Mouse (Mus musculus): ENCODE data around the gene Glcci1.
"Not testable (repeated sequence)": the region's sequence is repeated elsewhere in the genome, so short reads cannot be mapped to it uniquely, and the experiment has no call there.

The Glcci1 gene

GRCm38 (mm10) chr6:8495827-8496222, 13.6 kb upstream of the Glcci1 start:
- DNase-seq: no peak

- DNase-seq: no peak
These were observed 12.0 kb upstream of the Glcci1 start for GRCm38 (mm10) chr6:8497234-8497867.

GRCm38 (mm10) chr6:8497868-8498257, 11.5 kb upstream of the Glcci1 start:
- peak; percentile 31 to 43 for DNase-seq

GRCm38 (mm10) chr6:8498961-8499360, 10.4 kb upstream of the Glcci1 start:
- no peak for DNase-seq

- no peak for DNase-seq
These were observed 5.4 kb upstream of the Glcci1 start for GRCm38 (mm10) chr6:8503953-8504352.

GRCm38 (mm10) chr6:8504521-8505228, 4.7 kb upstream of the Glcci1 start:
- DNase-seq: no peak

- DNase-seq: no peak
These were observed 2.8 kb upstream of the Glcci1 start for GRCm38 (mm10) chr6:8506631-8507030.

GRCm38 (mm10) chr6:8508883-8509536, 390 bp upstream of the Glcci1 start:
- DNase-seq: peak; percentile 99 to 100

GRCm38 (mm10) chr6:8509961-8510863, 812 bp downstream of the Glcci1 start:
- DNase-seq: peak; percentile 67 to 70

GRCm38 (mm10) chr6:8510864-8511428, 1.5 kb downstream of the Glcci1 start:
- DNase-seq: peak in 1 of 2 experiments; percentile 31

- peak; percentile 25 to 39 for DNase-seq
These were observed 2.0 kb downstream of the Glcci1 start for GRCm38 (mm10) chr6:8511447-8511846.

GRCm38 (mm10) chr6:8512416-8512815, 3.0 kb downstream of the Glcci1 start:
- peak; percentile 21 to 39 for DNase-seq

GRCm38 (mm10) chr6:8519687-8520086, 10.3 kb downstream of the Glcci1 start:
- no peak for DNase-seq

- no peak for DNase-seq
These were observed 11.8 kb downstream of the Glcci1 start for GRCm38 (mm10) chr6:8521231-8521630.

- DNase-seq: no peak
These were observed 15.3 kb downstream of the Glcci1 start for GRCm38 (mm10) chr6:8524717-8525116.

- DNase-seq: no peak
These were observed 21.9 kb downstream of the Glcci1 start for GRCm38 (mm10) chr6:8531104-8531894.

GRCm38 (mm10) chr6:8536944-8537343, 27.5 kb downstream of the Glcci1 start:
- no peak for DNase-seq

GRCm38 (mm10) chr6:8541531-8541930, 32.1 kb downstream of the Glcci1 start:
- not testable (repeated sequence) for DNase-seq

GRCm38 (mm10) chr6:8544822-8545221, 35.4 kb downstream of the Glcci1 start:
- peak; percentile 14 to 23 for DNase-seq

GRCm38 (mm10) chr6:8545780-8546179, 36.4 kb downstream of the Glcci1 start:
- DNase-seq: no peak

GRCm38 (mm10) chr6:8551155-8551554, 41.8 kb downstream of the Glcci1 start:
- DNase-seq: no peak

Measured in cerebellum, postnatal 10 days (tissue).